Mouse (Mus musculus): Measurements from ENCODE around the gene Ext2.

- TF ChIP-seq CTCF (IDR thresholded peaks at IDR 0.05) (no peak), EP300 (IDR thresholded peaks at IDR 0.05; ENCODE audit: insufficient read depth, low read depth, low read length) (no peak)
Measured at GRCm38 (mm10) chr2:93758298-93758697, 64.1 kb downstream of the Ext2 start.

All from heart, adult 2 months (tissue).